Mouse (Mus musculus): ENCODE data around the gene Atp13a3.
A peak's percentile ranks its signal among the peaks of the same experiment; 100 is the strongest.
"Not testable (repeated sequence)": the region's sequence is repeated elsewhere in the genome, so short reads cannot be mapped to it uniquely, and the experiment has no call there.

Atp13a3 gene

GRCm38 (mm10) chr16:30353489-30353888 lies 52.3 kb downstream of the Atp13a3 start:
- DNase-seq (ENCODE audit: extremely low spot score), result not testable (repeated sequence)

- DNase-seq (ENCODE audit: extremely low spot score), result no peak
Observed at GRCm38 (mm10) chr16:30314236-30314635, 91.5 kb downstream of the Atp13a3 start.

GRCm38 (mm10) chr16:30310647-30311046 lies 95.1 kb downstream of the Atp13a3 start, which contains the start of gene Gp5:
Gene Gp5, minus strand, starts transcription at chr16:30310779.
- DNase-seq (ENCODE audit: extremely low spot score), result no peak

GRCm38 (mm10) chr16:30310171-30310515 lies 95.6 kb downstream of the Atp13a3 start:
- no peak for DNase-seq (ENCODE audit: extremely low spot score)

GRCm38 (mm10) chr16:30309395-30310170 lies 96.2 kb downstream of the Atp13a3 start:
- peak; percentile 42 for DNase-seq (ENCODE audit: extremely low spot score)

- peak; percentile 58 for DNase-seq (ENCODE audit: extremely low spot score)
Observed at GRCm38 (mm10) chr16:30308616-30309394, 97.0 kb downstream of the Atp13a3 start.

GRCm38 (mm10) chr16:30307961-30308615 lies 97.7 kb downstream of the Atp13a3 start:
- peak; percentile 45 for DNase-seq (ENCODE audit: extremely low spot score)

GRCm38 (mm10) chr16:30307306-30307705 lies 98.5 kb downstream of the Atp13a3 start:
- no peak for DNase-seq (ENCODE audit: extremely low spot score)

- no peak for DNase-seq (ENCODE audit: extremely low spot score)
Observed at GRCm38 (mm10) chr16:30306102-30306501, 99.7 kb downstream of the Atp13a3 start.

GRCm38 (mm10) chr16:30304236-30304635 lies 101.5 kb downstream of the Atp13a3 start:
- DNase-seq (ENCODE audit: extremely low spot score), result no peak

GRCm38 (mm10) chr16:30303411-30303810 lies 102.4 kb downstream of the Atp13a3 start:
- DNase-seq (ENCODE audit: extremely low spot score), result no peak

GRCm38 (mm10) chr16:30302686-30303085 lies 103.1 kb downstream of the Atp13a3 start:
- no peak for DNase-seq (ENCODE audit: extremely low spot score)

- no peak for DNase-seq (ENCODE audit: extremely low spot score)
Observed at GRCm38 (mm10) chr16:30299711-30300277, 106.0 kb downstream of the Atp13a3 start.

- no peak for DNase-seq (ENCODE audit: extremely low spot score)
Observed at GRCm38 (mm10) chr16:30297450-30297849, 108.3 kb downstream of the Atp13a3 start.

GRCm38 (mm10) chr16:30296601-30297275 lies 109.0 kb downstream of the Atp13a3 start:
- no peak for DNase-seq (ENCODE audit: extremely low spot score)

- DNase-seq (ENCODE audit: extremely low spot score), result no peak
Observed at GRCm38 (mm10) chr16:30295106-30295505, 110.7 kb downstream of the Atp13a3 start.

GRCm38 (mm10) chr16:30290436-30290835 lies 115.3 kb downstream of the Atp13a3 start:
- no peak for DNase-seq (ENCODE audit: extremely low spot score)

- no peak for DNase-seq (ENCODE audit: extremely low spot score)
Observed at GRCm38 (mm10) chr16:30285701-30286100, 120.1 kb downstream of the Atp13a3 start.

- DNase-seq (ENCODE audit: extremely low spot score), result peak; percentile 79
Observed at GRCm38 (mm10) chr16:30283743-30284337, 121.9 kb downstream of the Atp13a3 start.

GRCm38 (mm10) chr16:30282844-30283495 lies 122.8 kb downstream of the Atp13a3 start, which contains the start of gene Lrrc15:
Gene Lrrc15, minus strand, starts transcription at chr16:30283256.
- peak; percentile 67 for DNase-seq (ENCODE audit: extremely low spot score)
